Mouse (Mus musculus): ENCODE data around the gene Zic1.

DNA sequence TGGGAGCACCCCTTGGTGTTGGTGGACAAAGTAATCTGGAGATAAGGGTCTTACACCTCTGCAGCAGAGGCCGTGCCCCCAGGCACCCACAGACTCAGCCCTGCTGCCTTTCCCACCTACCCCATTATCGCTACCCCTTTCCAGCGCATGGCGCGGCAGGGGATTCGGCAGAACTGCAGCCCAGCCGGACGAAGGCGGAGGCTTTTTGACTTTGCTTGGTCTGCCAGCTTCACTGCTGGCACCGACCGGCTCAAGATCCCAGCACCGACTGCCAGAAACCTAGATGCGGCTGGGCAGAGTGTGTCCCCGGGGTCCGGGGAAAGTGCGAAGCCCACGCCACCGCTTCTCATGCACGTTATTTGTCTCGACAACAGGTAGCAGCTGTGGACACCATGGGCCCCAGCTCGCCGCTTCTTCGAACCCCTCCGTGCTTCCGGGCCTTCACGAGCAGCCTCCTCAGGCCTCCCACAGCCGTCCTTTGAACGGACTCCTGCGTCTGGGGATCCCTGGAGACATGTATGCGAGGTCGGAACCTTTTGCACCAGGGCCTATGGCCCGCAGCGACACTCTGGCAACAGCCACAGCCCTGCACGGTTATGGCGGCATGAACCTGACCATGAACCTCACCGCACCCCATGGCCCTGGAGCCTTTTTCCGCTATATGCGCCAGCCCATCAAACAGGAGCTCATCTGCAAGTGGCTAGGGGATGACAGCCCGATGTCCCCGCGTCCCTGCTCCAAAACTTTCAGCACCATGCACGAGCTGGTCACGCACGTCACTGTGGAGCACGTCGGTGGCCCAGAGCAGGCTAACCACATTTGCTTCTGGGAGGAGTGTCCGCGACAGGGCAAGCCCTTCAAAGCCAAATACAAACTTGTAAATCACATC lies 13.0 kb upstream of the Zic1 start:
- TF ChIP-seq USF1 (IDR thresholded peaks at IDR 0.05; ENCODE audit: low read depth) (no peak), CEBPB (IDR thresholded peaks at IDR 0.05; ENCODE audit: low read depth) (no peak)

All from C2C12 (cell line).